Mouse (Mus musculus) R1 (cell line): ENCODE measurements around the gene Trim7.
A peak's percentile ranks its signal among the peaks of the same experiment; 100 is the strongest.
"Not testable (repeated sequence)": the region's sequence is repeated elsewhere in the genome, so short reads cannot be mapped to it uniquely, and the experiment has no call there.

ENCODE experiments used
- DNase-seq: peaks from one replicate; pipeline ENCODE4 v3.0.0-alpha.2; 2018; ENCODE audit warnings: low read depth, low spot score

The Trim7 gene

GRCm38 (mm10) chr11:48801831-48802772 lies 23.8 kb upstream of the Trim7 start:
- DNase-seq, result no peak

- DNase-seq, result no peak
Observed at GRCm38 (mm10) chr11:48803988-48804387, 22.0 kb upstream of the Trim7 start.

- DNase-seq, result no peak
Observed at GRCm38 (mm10) chr11:48804922-48805321, 21.0 kb upstream of the Trim7 start.

- peak; percentile 70 for DNase-seq
Observed at GRCm38 (mm10) chr11:48806856-48807562, 18.9 kb upstream of the Trim7 start.

- no peak for DNase-seq
Observed at GRCm38 (mm10) chr11:48807563-48808303, 18.2 kb upstream of the Trim7 start.

- no peak for DNase-seq
Observed at GRCm38 (mm10) chr11:48808304-48808646, 17.7 kb upstream of the Trim7 start.

- DNase-seq, result peak; percentile 46
Observed at GRCm38 (mm10) chr11:48808737-48809433, 17.1 kb upstream of the Trim7 start.

- peak; percentile 57 for DNase-seq
Observed at GRCm38 (mm10) chr11:48809434-48809830, 16.5 kb upstream of the Trim7 start.

GRCm38 (mm10) chr11:48810142-48810541 lies 15.8 kb upstream of the Trim7 start:
- no peak for DNase-seq

- DNase-seq, result no peak
Observed at GRCm38 (mm10) chr11:48813782-48814181, 12.2 kb upstream of the Trim7 start.

GRCm38 (mm10) chr11:48815851-48816250 lies 10.1 kb upstream of the Trim7 start:
- no peak for DNase-seq

- peak; percentile 83 for DNase-seq
Observed at GRCm38 (mm10) chr11:48816281-48816781, 9.6 kb upstream of the Trim7 start.

GRCm38 (mm10) chr11:48816800-48817665 lies 8.9 kb upstream of the Trim7 start, which contains the start of gene Trim41:
Gene Trim41 (minus strand): TSS chr11:48817353.
- peak; percentile 99 for DNase-seq

GRCm38 (mm10) chr11:48817794-48818193 lies 8.1 kb upstream of the Trim7 start:
- no peak for DNase-seq

- DNase-seq, result peak; percentile 89
Observed at GRCm38 (mm10) chr11:48818346-48818745, 7.6 kb upstream of the Trim7 start.

- no peak for DNase-seq
Observed at GRCm38 (mm10) chr11:48819614-48820307, 6.2 kb upstream of the Trim7 start.

GRCm38 (mm10) chr11:48820308-48820674 lies 5.6 kb upstream of the Trim7 start:
- DNase-seq, result no peak

GRCm38 (mm10) chr11:48821299-48821698 lies 4.6 kb upstream of the Trim7 start:
- not testable (repeated sequence) for DNase-seq

GRCm38 (mm10) chr11:48822768-48823512 lies 3.0 kb upstream of the Trim7 start:
- no peak for DNase-seq
